ENCODE assay signal across 8 mouse cellular contexts in the genomic region with DNA sequence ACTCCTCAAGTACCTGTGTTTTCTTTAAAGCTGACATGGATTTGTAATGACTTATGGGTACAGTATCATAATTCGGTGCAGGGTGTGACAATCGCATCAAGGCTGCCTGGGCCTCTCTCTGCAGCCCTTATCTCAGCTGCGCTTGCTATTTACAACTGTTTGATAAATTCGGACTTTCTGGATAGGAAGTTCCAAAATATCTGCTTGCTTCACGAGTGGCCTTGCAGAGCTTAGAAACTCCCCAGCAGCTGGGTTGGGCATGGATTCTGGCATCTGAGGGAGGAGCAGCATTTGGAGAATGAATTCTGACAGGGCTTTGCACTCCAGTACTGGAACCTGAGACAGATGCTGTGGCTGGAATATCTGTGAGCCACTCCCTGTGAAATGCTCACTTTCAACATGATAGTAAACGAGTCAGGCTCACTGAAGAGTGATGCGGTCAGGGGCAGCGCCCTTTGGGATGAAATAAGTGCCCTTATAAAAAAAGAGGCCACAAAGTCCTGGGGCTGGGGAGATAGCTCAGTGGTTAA. TPM values are rescaled to one million over a fixed set of nuclear protein-coding genes. Genes with fewer than 3 reads are reported as not detected.
A peak's percentile ranks its signal among the peaks of the same experiment; 100 is the strongest.
DNase-seq lines count a peak whose midpoint lies in the region; ATAC-seq and TF ChIP-seq lines count a peak whose summit lies in the region.

No protein-coding gene starts in this region.

- peak; percentile 9; the same call in 1 of the 2 replicates for ATAC-seq in lung, embryonic 16.5 days (ENCODE audit: low read depth)
- peak; percentile 28; the same call in 1 of the 2 replicates for ATAC-seq in heart, embryonic 15.5 days (replicated peaks; ENCODE audit: insufficient number of reproducible peaks, insufficient read depth, low FRiP score, low read depth)
- peak; percentile 77 for ATAC-seq in megakaryocyte-erythroid progenitor cell, adult 5-6 weeks (replicated peaks; ENCODE audit: low FRiP score, low TSS enrichment, poor library complexity, severe bottlenecking)

- H3K9ac ChIP-seq in lung, embryonic 16.5 days (ENCODE audit: low read length) = peak overlapping the region; percentile 16; the same call in 1 of the 2 replicates
- 0 out of 2 replicates have a peak overlapping the region, but pooled peaks have one; percentile 10 for H3K9ac ChIP-seq in heart, embryonic 15.5 days

- H3K27ac ChIP-seq in cerebellum, adult 2 months (ENCODE audit: insufficient read depth, low read length) = peak overlapping the region; percentile 29
- peak overlapping the region; percentile 28 for H3K27ac ChIP-seq in lung, embryonic 16.5 days (ENCODE audit: low read length)
- H3K27ac ChIP-seq in heart, embryonic 15.5 days = peak overlapping the region; percentile 82

- no peaks in the 10 kb centered on the region for H3K9me3 ChIP-seq in lung, embryonic 16.5 days (ENCODE audit: control insufficient read depth, low read length)
- no peaks in the 10 kb centered on the region for H3K9me3 ChIP-seq in heart, embryonic 15.5 days (replicated peaks)

- H3K4me3 ChIP-seq in cerebellum, adult 2 months (replicated peaks; ENCODE audit: insufficient read depth, low read depth, low read length) = no peak overlapping the region
- no peak overlapping the region for H3K4me3 ChIP-seq in lung, embryonic 16.5 days (ENCODE audit: low read length)
- peak overlapping the region; percentile 4; the same call in 1 of the 2 replicates for H3K4me3 ChIP-seq in heart, embryonic 15.5 days

- no peaks in the 10 kb centered on the region for H3K27me3 ChIP-seq in cerebellum, adult 2 months (ENCODE audit: control insufficient read depth, insufficient read depth, low read length)
- no peaks in the 10 kb centered on the region for H3K27me3 ChIP-seq in lung, embryonic 16.5 days (ENCODE audit: control insufficient read depth, insufficient read depth, low read depth, low read length)
- no peaks in the 10 kb centered on the region for H3K27me3 ChIP-seq in heart, embryonic 15.5 days

- no peaks in the 10 kb centered on the region for H3K36me3 ChIP-seq in lung, embryonic 16.5 days (ENCODE audit: control insufficient read depth, insufficient read depth, low read length)
- H3K36me3 ChIP-seq in heart, embryonic 15.5 days = no peaks in the 10 kb centered on the region

- no peak overlapping the region for H3K4me2 ChIP-seq in lung, embryonic 16.5 days (ENCODE audit: low read depth, low read length)
- H3K4me2 ChIP-seq in heart, embryonic 15.5 days = peak overlapping the region; percentile 42

- no peak for DNase-seq in cerebellum, adult 2 months
- no peak for DNase-seq in cerebellum, adult 11-12 months
- DNase-seq in lung, postnatal 25 days (ENCODE audit: low spot score) = no peak
- DNase-seq in urinary bladder, postnatal 36 days (ENCODE audit: low spot score in 2 of 2) = no peak
- no peak for DNase-seq in embryo, embryonic 9.5 days (ENCODE audit: extremely low spot score)

- 50% methylated on average over 8 of the region's 8 CpGs for WGBS in cerebellum, adult 2 months
- 57% methylated on average over 8 of the region's 8 CpGs for WGBS in lung, embryonic 16.5 days
- WGBS in heart, embryonic 15.5 days = 20% methylated on average over 8 of the region's 8 CpGs

- H3K4me1 ChIP-seq in cerebellum, adult 2 months (ENCODE audit: control insufficient read depth, insufficient read depth, low read length) = peaks cover 18% of the 10 kb centered on the region
- H3K4me1 ChIP-seq in lung, embryonic 16.5 days (replicated peaks; ENCODE audit: control insufficient read depth, insufficient read depth, low read length) = peaks cover 41% of the 10 kb centered on the region
- H3K4me1 ChIP-seq in heart, embryonic 15.5 days (replicated peaks) = peaks cover 51% of the 10 kb centered on the region

- TF ChIP-seq CTCF in cerebellum, adult 2 months (IDR thresholded peaks at IDR 0.05; ENCODE audit: borderline replicate concordance, insufficient read depth, low read depth, low read length) = no peak

- no peak for TF ChIP-seq POLR2A in cerebellum, adult 2 months (IDR thresholded peaks at IDR 0.05; ENCODE audit: borderline replicate concordance, insufficient read depth, low read length)

RNA-seq across cellular contexts. Expression of a gene that starts 7.7 kb away (rescaled TPM):
- polyA plus RNA-seq in cerebellum, adult 2 months (2012; rRNA removed) = 12.3 TPM in 2 replicates
- 7.5 and 9.5 TPM in 2 replicates for polyA plus RNA-seq in lung, embryonic 16.5 days (2015; fragmentation: Nextera tagmentation; extraction: Ambion mirVana)
- 6.8 and 8.0 TPM in 2 replicates for polyA plus RNA-seq in heart, embryonic 15.5 days (2015; fragmentation: Nextera tagmentation; extraction: Ambion mirVana)
- 1.6 and 16.0 TPM in 2 replicates for total RNA-seq in megakaryocyte-erythroid progenitor cell, adult 5-6 weeks (2014; fragmentation: Nextera tagmentation)
- 0.52 and 7.4 TPM in 2 replicates for total RNA-seq in megakaryocyte-erythroid progenitor cell, adult 5-6 weeks (2017)

RNA-seq across cellular contexts. Expression of a gene that starts 24.7 kb away (rescaled TPM):
- polyA plus RNA-seq in cerebellum, adult 2 months (2012; rRNA removed) = 11.6 and 12.4 TPM in 2 replicates
- polyA plus RNA-seq in lung, embryonic 16.5 days (2015; fragmentation: Nextera tagmentation; extraction: Ambion mirVana) = 13.4 and 13.7 TPM in 2 replicates
- 10.8 and 11.7 TPM in 2 replicates for polyA plus RNA-seq in heart, embryonic 15.5 days (2015; fragmentation: Nextera tagmentation; extraction: Ambion mirVana)
- total RNA-seq in megakaryocyte-erythroid progenitor cell, adult 5-6 weeks (2014; fragmentation: Nextera tagmentation) = 6.5 and 11.4 TPM in 2 replicates
- 5.3 and 6.6 TPM in 2 replicates for total RNA-seq in megakaryocyte-erythroid progenitor cell, adult 5-6 weeks (2017)

RNA-seq across cellular contexts. Expression of a gene that starts 57.1 kb away (rescaled TPM):
- polyA plus RNA-seq in cerebellum, adult 2 months (2012; rRNA removed) = 401 and 418 TPM in 2 replicates
- 459 and 464 TPM in 2 replicates for polyA plus RNA-seq in lung, embryonic 16.5 days (2015; fragmentation: Nextera tagmentation; extraction: Ambion mirVana)
- 221 and 295 TPM in 2 replicates for polyA plus RNA-seq in heart, embryonic 15.5 days (2015; fragmentation: Nextera tagmentation; extraction: Ambion mirVana)
- total RNA-seq in megakaryocyte-erythroid progenitor cell, adult 5-6 weeks (2014; fragmentation: Nextera tagmentation) = 165 and 208 TPM in 2 replicates
- total RNA-seq in megakaryocyte-erythroid progenitor cell, adult 5-6 weeks (2017) = 86.9 and 93.6 TPM in 2 replicates

Comparison
In these comparisons a context has a peak if more than half of its experiments do, and no peak if none do; other contexts are left out.
1. H3K27ac ChIP-seq: peak in every context shown above with its lines; median percentile 82 in heart, embryonic 15.5 days; 29 in cerebellum, adult 2 months; 28 in lung, embryonic 16.5 days.
2. ATAC-seq: peak in every context shown above with its lines; median percentile 77 in megakaryocyte-erythroid progenitor cell, adult 5-6 weeks; 28 in heart, embryonic 15.5 days; 9 in lung, embryonic 16.5 days.